Mouse (Mus musculus): ENCODE measurements around the gene Slc4a1ap. TPM values are rescaled to one million over a fixed set of nuclear protein-coding genes. Genes with fewer than 3 reads are reported as not detected.

The Slc4a1ap gene
- total RNA-seq, 2 experiments from 2014 or later = 34.7 to 39.1 TPM

- peak in 1 of 2 experiments; percentile 39 for DNase-seq (ENCODE audit: low spot score in 2 of 2)
Observed at GRCm38 (mm10) chr5:31602377-31602776, 75.6 kb downstream of the Slc4a1ap start.

- DNase-seq (ENCODE audit: low spot score in 2 of 2) = no peak
Observed at GRCm38 (mm10) chr5:31603766-31604165, 77.0 kb downstream of the Slc4a1ap start.

GRCm38 (mm10) chr5:31606151-31606550 is 79.4 kb downstream of the Slc4a1ap start:
- DNase-seq (ENCODE audit: low spot score in 2 of 2) = no peak

Other genes with a start within 250 kb of the Slc4a1ap start
- gene Ift172, start 235.9 kb upstream of the Slc4a1ap start, total RNA-seq (2021) = 10 to 100 TPM; 40.8 to 44.9 TPM
- 10 to 100 TPM; 12.8 to 18.3 TPM for gene Fndc4, start 230.9 kb upstream of the Slc4a1ap start, total RNA-seq (2021)
- 10 to 100 TPM in 1 of 2 experiments, under 1 TPM in 1; 0.39 to 17.9 TPM for gene Gckr, start 229.6 kb upstream of the Slc4a1ap start, total RNA-seq (2021)
- gene Zfp512, start 74.6 kb upstream of the Slc4a1ap start, total RNA-seq (2021) = 10 to 100 TPM; 34.2 to 34.8 TPM
- under 1 TPM; 0.50 to 0.62 TPM for gene 4930548H24Rik, start 41.3 kb upstream of the Slc4a1ap start, total RNA-seq (2021)
- gene Gpn1, start 32.3 kb upstream of the Slc4a1ap start, total RNA-seq (2021) = 10 to 100 TPM; 28.0 to 28.7 TPM
- 10 to 100 TPM; 26.6 to 27.6 TPM for gene Supt7l, start 812 bp downstream of the Slc4a1ap start, total RNA-seq (2021)
- 100 to 1,000 TPM; 262 to 270 TPM for gene Mrpl33, start 69.9 kb downstream of the Slc4a1ap start, total RNA-seq (2021)
- 10 to 100 TPM in 1 of 2 experiments, 1 to 10 TPM in 1; 9.8 to 12.6 TPM for gene Rbks, start 170.6 kb downstream of the Slc4a1ap start, total RNA-seq (2021)
- gene Babam2, start 170.7 kb downstream of the Slc4a1ap start, total RNA-seq (2021) = 100 to 1,000 TPM in 1 of 2 experiments, 10 to 100 TPM in 1; 99.6 to 107 TPM